Mouse (Mus musculus) erythroblast, embryonic 14.5 days (primary cell): ENCODE measurements around the gene Fgf11.

Experiments used
- GATA1 ChIP-seq: IDR thresholded peaks from 2 replicates; pipeline ENCODE4 v1.6.1; 2012; ENCODE audit warnings: low read length, inconsistent platforms, mixed read lengths
- TAL1 ChIP-seq: IDR thresholded peaks from 3 replicates; pipeline ENCODE4 v1.6.1; 2012; ENCODE audit warnings: low read length, inconsistent platforms, mixed read lengths

DNA sequence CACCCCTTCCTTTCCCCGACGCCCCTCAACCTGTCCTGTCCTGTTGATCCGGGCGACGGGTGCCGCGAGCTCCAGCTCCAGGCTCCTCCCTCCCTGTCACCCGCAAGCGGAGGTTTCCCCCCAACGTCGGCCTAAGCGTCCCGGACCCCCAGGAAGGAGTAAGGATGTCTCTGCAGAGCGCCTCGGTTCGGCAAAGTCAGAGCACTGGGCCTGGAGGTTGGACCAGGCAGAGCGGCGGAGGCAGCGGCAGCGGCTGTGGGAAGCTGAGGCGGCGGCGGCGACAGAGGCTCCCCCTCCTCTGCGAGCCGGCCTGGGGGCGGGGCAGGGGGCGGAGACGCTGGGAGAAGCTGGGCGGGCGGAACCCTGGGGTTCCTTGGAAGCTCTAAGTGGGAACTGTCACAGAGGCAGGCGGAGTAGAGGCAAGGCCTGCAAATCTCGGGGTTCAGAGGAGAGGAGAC is 1.0 kb upstream of the Fgf11 start:
- TF ChIP-seq TAL1 (no peak), GATA1 (no peak)
